Mouse (Mus musculus): ENCODE measurements around the gene Vwa2.

Vwa2 gene

GRCm38 (mm10) chr19:56908472-56909270, 34.6 kb downstream of the Vwa2 start:
- DNase-seq (ENCODE audit: low read depth, low spot score), result no peak

GRCm38 (mm10) chr19:56910561-56910960, 36.5 kb downstream of the Vwa2 start:
- no peak for DNase-seq (ENCODE audit: low read depth, low spot score)

GRCm38 (mm10) chr19:56913761-56914160, 39.7 kb downstream of the Vwa2 start:
- DNase-seq (ENCODE audit: low read depth, low spot score), result no peak

- no peak for DNase-seq (ENCODE audit: low read depth, low spot score)
Measured at GRCm38 (mm10) chr19:56914658-56915057, 40.6 kb downstream of the Vwa2 start.

GRCm38 (mm10) chr19:56915084-56915483, 41.0 kb downstream of the Vwa2 start:
- DNase-seq (ENCODE audit: low read depth, low spot score), result no peak

GRCm38 (mm10) chr19:56919628-56920027, 45.6 kb downstream of the Vwa2 start:
- peak; percentile 54 for DNase-seq (ENCODE audit: low read depth, low spot score)

- no peak for DNase-seq (ENCODE audit: low read depth, low spot score)
Measured at GRCm38 (mm10) chr19:56920232-56920631, 46.2 kb downstream of the Vwa2 start.

GRCm38 (mm10) chr19:56921744-56922143, 47.7 kb downstream of the Vwa2 start:
- DNase-seq (ENCODE audit: low read depth, low spot score), result no peak

GRCm38 (mm10) chr19:56929392-56929791, 55.3 kb downstream of the Vwa2 start:
- no peak for DNase-seq (ENCODE audit: low read depth, low spot score)

GRCm38 (mm10) chr19:56930029-56930428, 56.0 kb downstream of the Vwa2 start:
- DNase-seq (ENCODE audit: low read depth, low spot score), result no peak

GRCm38 (mm10) chr19:56933800-56934199, 59.8 kb downstream of the Vwa2 start:
- DNase-seq (ENCODE audit: low read depth, low spot score), result no peak

GRCm38 (mm10) chr19:56935111-56935510, 61.1 kb downstream of the Vwa2 start:
- DNase-seq (ENCODE audit: low read depth, low spot score), result no peak

GRCm38 (mm10) chr19:56935777-56936176, 61.7 kb downstream of the Vwa2 start:
- DNase-seq (ENCODE audit: low read depth, low spot score), result no peak

GRCm38 (mm10) chr19:56936253-56936652, 62.2 kb downstream of the Vwa2 start:
- no peak for DNase-seq (ENCODE audit: low read depth, low spot score)

GRCm38 (mm10) chr19:56937911-56938310, 63.9 kb downstream of the Vwa2 start:
- DNase-seq (ENCODE audit: low read depth, low spot score), result no peak

GRCm38 (mm10) chr19:56939826-56940225, 65.8 kb downstream of the Vwa2 start:
- no peak for DNase-seq (ENCODE audit: low read depth, low spot score)

- DNase-seq (ENCODE audit: low read depth, low spot score), result no peak
Measured at GRCm38 (mm10) chr19:56940507-56940906, 66.5 kb downstream of the Vwa2 start.

- DNase-seq (ENCODE audit: low read depth, low spot score), result no peak
Measured at GRCm38 (mm10) chr19:56942216-56942615, 68.2 kb downstream of the Vwa2 start.

- DNase-seq (ENCODE audit: low read depth, low spot score), result no peak
Measured at GRCm38 (mm10) chr19:56944211-56944610, 70.2 kb downstream of the Vwa2 start.

GRCm38 (mm10) chr19:56944826-56945225, 70.8 kb downstream of the Vwa2 start:
- DNase-seq (ENCODE audit: low read depth, low spot score), result no peak

- DNase-seq (ENCODE audit: low read depth, low spot score), result no peak
Measured at GRCm38 (mm10) chr19:56945621-56946020, 71.6 kb downstream of the Vwa2 start.

GRCm38 (mm10) chr19:56946277-56946676, 72.2 kb downstream of the Vwa2 start:
- DNase-seq (ENCODE audit: low read depth, low spot score), result no peak

GRCm38 (mm10) chr19:56946727-56947126, 72.7 kb downstream of the Vwa2 start:
- no peak for DNase-seq (ENCODE audit: low read depth, low spot score)

All from retina, adult 2 months (tissue).